Mouse (Mus musculus): ENCODE data around the gene Syce1. TPM values are rescaled to one million over a fixed set of nuclear protein-coding genes. Genes with fewer than 3 reads are reported as not detected.

The Syce1 gene
- polyA plus RNA-seq, 1 experiment from 2014 or later: not detected

DNA sequence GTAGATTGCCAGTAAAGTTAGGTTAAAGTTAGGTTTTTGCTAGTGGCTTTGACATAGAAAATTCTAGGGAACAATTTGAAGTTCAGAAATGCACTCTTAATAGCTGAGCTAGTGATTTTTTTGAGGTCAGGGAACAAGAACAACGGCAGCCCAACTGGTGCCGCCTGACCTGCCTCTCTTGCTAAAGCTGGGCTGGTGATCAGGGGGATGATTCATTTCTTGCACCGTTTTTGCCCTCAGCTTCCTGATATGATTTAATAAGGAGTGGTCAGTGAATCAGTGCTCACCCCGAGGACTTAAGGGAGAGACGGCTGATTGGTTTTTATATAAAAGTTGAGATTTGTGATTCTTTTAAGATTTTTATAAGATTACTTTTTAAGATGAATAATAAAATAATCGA, 43.8 kb upstream of the Syce1 start:
- no peak overlapping the region for H3K9ac ChIP-seq (replicated peaks)
- no peaks in the 10 kb centered on the region for H3K36me3 ChIP-seq (replicated peaks; ENCODE audit: insufficient read depth, low read length)
- DNase-seq: no peak
- H3K9me3 ChIP-seq (ENCODE audit: low read length): no peaks in the 10 kb centered on the region
- no peak overlapping the region for H3K4me3 ChIP-seq (ENCODE audit: low read depth, low read length)
- no peak overlapping the region for H3K4me2 ChIP-seq (ENCODE audit: low read depth, low read length)
- no peaks in the 10 kb centered on the region for H3K4me1 ChIP-seq (ENCODE audit: insufficient read depth)
- ATAC-seq: no peak
- H3K27ac ChIP-seq (ENCODE audit: low read depth): no peak overlapping the region
- no peaks in the 10 kb centered on the region for H3K27me3 ChIP-seq (ENCODE audit: insufficient read depth, low read length)
- TF ChIP-seq CTCF (IDR thresholded peaks at IDR 0.05; ENCODE audit: low read depth): no peak
- TF ChIP-seq EP300 (IDR thresholded peaks at IDR 0.05; ENCODE audit: low read depth): no peak
- WGBS (ENCODE audit: insufficient replicate concordance): 55% methylated on average over 6 of the region's 6 CpGs

GRCm38 (mm10) chr7:140828171-140828881, 40.7 kb upstream of the Syce1 start:
- ATAC-seq: peak; percentile 87

DNA sequence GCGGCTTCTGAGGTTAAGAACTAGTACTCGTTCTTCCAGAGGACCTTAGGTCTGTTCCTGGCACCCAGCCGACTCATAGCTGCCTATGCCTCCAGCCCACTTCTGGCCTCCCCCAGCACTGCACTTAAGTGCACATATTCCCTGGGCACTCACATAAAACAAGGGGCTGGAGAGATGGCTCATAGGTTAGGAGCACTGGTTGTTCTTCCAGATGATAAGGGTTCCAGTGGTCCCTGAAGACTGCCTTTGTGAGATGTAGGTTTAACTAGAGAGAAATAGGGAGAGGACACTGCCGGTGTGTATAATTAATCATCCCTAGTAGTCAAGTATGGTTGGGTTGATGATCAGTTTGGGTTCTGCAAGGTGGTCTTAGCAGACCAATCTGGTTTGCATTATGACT, 35.1 kb upstream of the Syce1 start:
- Histone ChIP-seq H3K4me3 (ENCODE audit: low read depth, low read length) (no peak overlapping the region), H3K9ac (replicated peaks) (no peak overlapping the region), H3K9me3 (ENCODE audit: low read length) (no peaks in the 10 kb centered on the region), H3K4me2 (ENCODE audit: low read depth, low read length) (no peak overlapping the region), H3K36me3 (replicated peaks; ENCODE audit: insufficient read depth, low read length) (no peaks in the 10 kb centered on the region), H3K4me1 (ENCODE audit: insufficient read depth) (no peaks in the 10 kb centered on the region; the same call in 1 of the 2 replicates), H3K27ac (ENCODE audit: low read depth) (no peak overlapping the region), H3K27me3 (ENCODE audit: insufficient read depth, low read length) (no peaks in the 10 kb centered on the region)
- TF ChIP-seq CTCF (IDR thresholded peaks at IDR 0.05; ENCODE audit: low read depth): no peak
- TF ChIP-seq EP300 (IDR thresholded peaks at IDR 0.05; ENCODE audit: low read depth): no peak
- WGBS (ENCODE audit: insufficient replicate concordance): 88% methylated on average over 4 of the region's 4 CpGs
- DNase-seq (no peak), ATAC-seq (no peak)

More at GRCm38 (mm10) chr7:140828171-140828881, 40.7 kb upstream of the Syce1 start:
- no peaks in the 10 kb centered on the region for H3K27me3 ChIP-seq (ENCODE audit: insufficient read depth, low read length)
- peak overlapping the region; percentile 36 for H3K4me2 ChIP-seq (ENCODE audit: low read depth, low read length)
- peak; percentile 62 for DNase-seq
- no peak overlapping the region for H3K4me3 ChIP-seq (ENCODE audit: low read depth, low read length)
- 24% methylated on average over 8 of the region's 8 CpGs for WGBS (ENCODE audit: insufficient replicate concordance)
- no peaks in the 10 kb centered on the region for H3K4me1 ChIP-seq (ENCODE audit: insufficient read depth)
- no peak for TF ChIP-seq EP300 (IDR thresholded peaks at IDR 0.05; ENCODE audit: low read depth)
- peak; percentile 67 for TF ChIP-seq CTCF (IDR thresholded peaks at IDR 0.05; ENCODE audit: low read depth)
- 0 out of 2 replicates have a peak overlapping the region, but pooled peaks have one; percentile 17 for H3K27ac ChIP-seq (ENCODE audit: low read depth)
- H3K9ac ChIP-seq (replicated peaks): no peak overlapping the region
- H3K36me3 ChIP-seq (replicated peaks; ENCODE audit: insufficient read depth, low read length): no peaks in the 10 kb centered on the region
- no peaks in the 10 kb centered on the region for H3K9me3 ChIP-seq (ENCODE audit: low read length)

GRCm38 (mm10) chr7:140821653-140822329, 34.1 kb upstream of the Syce1 start, which contains the start of gene Zfp941:
Gene Zfp941, minus strand, starts transcription at chr7:140822178.
- H3K4me1 ChIP-seq (ENCODE audit: insufficient read depth): no peaks in the 10 kb centered on the region; the same call in 1 of the 2 replicates
- H3K27me3 ChIP-seq (ENCODE audit: insufficient read depth, low read length): no peaks in the 10 kb centered on the region
- H3K36me3 ChIP-seq (replicated peaks; ENCODE audit: insufficient read depth, low read length): no peaks in the 10 kb centered on the region
- H3K4me3 ChIP-seq (ENCODE audit: low read depth, low read length): peak within 1 kb of the TSS; percentile 47
- H3K27ac ChIP-seq (ENCODE audit: low read depth): no peak within 1 kb of the TSS
- H3K9ac ChIP-seq (replicated peaks): peak within 1 kb of the TSS; percentile 41
- no peak for TF ChIP-seq EP300 (IDR thresholded peaks at IDR 0.05; ENCODE audit: low read depth)
- no peak for TF ChIP-seq CTCF (IDR thresholded peaks at IDR 0.05; ENCODE audit: low read depth)
- 5% methylated on average over 21 of the region's 21 CpGs for WGBS (ENCODE audit: insufficient replicate concordance)
- DNase-seq (no peak), ATAC-seq (peak; percentile 91)
- peak within 1 kb of the TSS; percentile 76 for H3K4me2 ChIP-seq (ENCODE audit: low read depth, low read length)
- no peaks in the 10 kb centered on the region for H3K9me3 ChIP-seq (ENCODE audit: low read length)

- Histone ChIP-seq H3K9me3 (ENCODE audit: low read length) (no peaks in the 10 kb centered on the region), H3K4me1 (ENCODE audit: insufficient read depth) (no peaks in the 10 kb centered on the region; the same call in 1 of the 2 replicates), H3K27me3 (ENCODE audit: insufficient read depth, low read length) (no peaks in the 10 kb centered on the region), H3K27ac (ENCODE audit: low read depth) (no peak overlapping the region), H3K9ac (replicated peaks) (no peak overlapping the region), H3K36me3 (replicated peaks; ENCODE audit: insufficient read depth, low read length) (no peaks in the 10 kb centered on the region), H3K4me3 (ENCODE audit: low read depth, low read length) (no peak overlapping the region), H3K4me2 (ENCODE audit: low read depth, low read length) (peak overlapping the region; percentile 76)
- 60% methylated on average over 5 of the region's 5 CpGs for WGBS (ENCODE audit: insufficient replicate concordance)
- ATAC-seq (no peak), DNase-seq (no peak)
- TF ChIP-seq EP300 (IDR thresholded peaks at IDR 0.05; ENCODE audit: low read depth): no peak
These were observed 33.6 kb upstream of the Syce1 start for GRCm38 (mm10) chr7:140821305-140821652.

- no peak overlapping the region for H3K27ac ChIP-seq (ENCODE audit: low read depth)
- no peaks in the 10 kb centered on the region for H3K9me3 ChIP-seq (ENCODE audit: low read length)
- no peak overlapping the region for H3K9ac ChIP-seq (replicated peaks)
- WGBS (ENCODE audit: insufficient replicate concordance): 71% methylated on average over 4 of the region's 4 CpGs
- TF ChIP-seq EP300 (IDR thresholded peaks at IDR 0.05; ENCODE audit: low read depth) (no peak), CTCF (IDR thresholded peaks at IDR 0.05; ENCODE audit: low read depth) (no peak)
- no peaks in the 10 kb centered on the region for H3K27me3 ChIP-seq (ENCODE audit: insufficient read depth, low read length)
- H3K4me1 ChIP-seq (ENCODE audit: insufficient read depth): no peaks in the 10 kb centered on the region; the same call in 1 of the 2 replicates
- H3K36me3 ChIP-seq (replicated peaks; ENCODE audit: insufficient read depth, low read length): no peaks in the 10 kb centered on the region
- H3K4me3 ChIP-seq (ENCODE audit: low read depth, low read length): no peak overlapping the region
- DNase-seq (no peak), ATAC-seq (no peak)
- H3K4me2 ChIP-seq (ENCODE audit: low read depth, low read length): no peak overlapping the region
These were observed 32.5 kb upstream of the Syce1 start for GRCm38 (mm10) chr7:140820173-140820572.
